Mouse (Mus musculus) G1E (cell line): ENCODE data around the gene Pbx3. TPM values are rescaled to one million over a fixed set of nuclear protein-coding genes. Genes with fewer than 3 reads are reported as not detected.

Source experiments
- ATAC-seq: 2 replicates; pipeline ENCODE4 v1.8.0; 2016; ENCODE audit warnings: mild to moderate bottlenecking; ENCODE audit not compliant: insufficient number of reproducible peaks, poor library complexity, low FRiP score, severe bottlenecking; ENCODE audit errors: extremely low read depth
- DNase-seq: peaks from one replicate; pipeline ENCODE4 v3.0.0; 2012; ENCODE audit warnings: low spot score
- H3K27me3 ChIP-seq: 2 replicates; pipeline ENCODE4 v1.6.1; 2012; ENCODE audit warnings: mild to moderate bottlenecking, low read length, inconsistent platforms; ENCODE audit not compliant: insufficient read depth
- H3K36me3 ChIP-seq: replicated peaks from 2 replicates; pipeline ENCODE3; 2012; ENCODE audit warnings: mild to moderate bottlenecking, inconsistent platforms
- H3K4me1 ChIP-seq: 2 replicates; pipeline ENCODE4 v1.6.1; 2012; ENCODE audit warnings: low read depth, low read length, inconsistent platforms, mixed read lengths; ENCODE audit not compliant: insufficient read depth
- H3K4me3 ChIP-seq: 2 replicates; pipeline ENCODE4 v1.5.1; 2012; ENCODE audit warnings: low read depth, mild to moderate bottlenecking, inconsistent platforms, low read length, moderate library complexity, mixed read lengths
- H3K9me3 ChIP-seq: replicated peaks from 2 replicates; pipeline ENCODE4 v1.6.1; 2012; ENCODE audit warnings: inconsistent platforms
- CTCF ChIP-seq: IDR thresholded peaks from 2 replicates; pipeline ENCODE4 v1.5.1; 2012; ENCODE audit warnings: low read depth, low read length, inconsistent platforms, mixed read lengths
- GATA1 ChIP-seq: IDR thresholded peaks from 2 replicates; pipeline ENCODE4 v1.6.1; 2012; ENCODE audit warnings: borderline replicate concordance, low read length, inconsistent platforms, mixed read lengths
- GATA2 ChIP-seq: IDR thresholded peaks from 2 replicates; pipeline ENCODE4 v1.6.1; 2012; ENCODE audit warnings: low read depth, low read length, inconsistent platforms, borderline replicate concordance
- POLR2AphosphoS5 ChIP-seq: IDR thresholded peaks from 2 replicates; pipeline ENCODE4 v1.6.1; 2012; ENCODE audit warnings: low read depth, low read length, inconsistent platforms; ENCODE audit not compliant: insufficient replicate concordance
- TAL1 ChIP-seq: conservative IDR thresholded peaks from 2 replicates; pipeline ENCODE4 v1.6.1; 2012; ENCODE audit warnings: low read depth, low read length, inconsistent platforms, mixed read lengths
- polyA plus RNA-seq: library from polyadenylated mRNA; stranded (reverse); fragments of >175 nt; gene quantifications from 2 replicates; pipeline ENCODE4 v1.2.3, GENCODE M21; 2012
- total RNA-seq, 2 experiments: library from RNA; stranded (forward) in 1 of 2; stranded (reverse) in 1 of 2; fragments of 200-1000 nt in 1 of 2; fragments of >200 nt in 1 of 2; fragmentation: Nextera tagmentation in 1 of 2; gene quantifications; 2 replicates each; pipeline ENCODE4 v1.2.3; 2014 to 2017

Pbx3 gene
- total and polyA plus RNA-seq, 3 experiments = 13.6 to 40.0 (median 15.9) TPM

DNA sequence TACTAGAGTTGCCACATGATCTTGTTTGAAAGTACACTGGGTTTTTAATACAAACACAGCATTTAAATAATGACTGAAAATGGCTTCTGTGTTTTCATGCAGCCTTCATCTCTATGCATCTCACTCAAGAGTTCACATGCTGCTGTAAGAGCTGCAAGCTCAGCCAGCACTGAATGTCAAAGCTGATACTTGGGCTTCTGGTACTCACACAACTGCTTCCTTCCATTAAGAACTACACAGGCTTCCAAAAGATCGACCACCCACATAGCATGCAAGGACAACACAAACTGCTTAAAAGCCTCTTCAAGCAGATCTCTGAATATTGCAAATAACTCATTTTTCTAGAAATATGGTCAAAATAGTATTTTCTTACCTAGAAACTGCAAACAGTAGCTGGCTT is 138.7 kb downstream of the Pbx3 start:
- no peak for ATAC-seq
- Histone ChIP-seq H3K4me3 (no peak overlapping the region), H3K27me3 (no peaks in the 10 kb centered on the region; the same call in 1 of the 2 replicates), H3K4me1 (no peaks in the 10 kb centered on the region), H3K9me3 (no peaks in the 10 kb centered on the region), H3K36me3 (no peaks in the 10 kb centered on the region)
- DNase-seq = no peak
- TF ChIP-seq TAL1 = no peak
- TF ChIP-seq GATA1 = no peak
- TF ChIP-seq POLR2AphosphoS5 = no peak
- TF ChIP-seq CTCF = no peak
- TF ChIP-seq GATA2 = no peak

DNA sequence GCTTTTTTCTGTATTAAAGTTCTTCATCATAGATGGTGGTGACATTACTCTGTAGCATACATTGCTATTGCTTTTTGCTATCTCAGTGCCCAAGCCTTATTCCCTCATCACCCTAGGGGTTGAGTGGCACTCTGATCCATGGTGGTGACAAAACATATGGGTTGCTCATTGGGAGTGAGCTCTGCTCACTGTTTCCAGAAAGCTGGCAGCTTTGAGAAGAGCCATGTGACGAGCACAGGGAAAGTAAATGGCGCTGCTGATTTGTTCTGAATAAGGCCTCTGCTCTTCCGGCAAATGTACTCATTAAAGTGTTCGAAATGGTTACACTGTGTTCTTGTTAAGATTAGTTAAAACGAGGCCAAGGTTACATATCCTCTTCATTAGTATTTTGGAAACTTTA is 139.7 kb downstream of the Pbx3 start:
- Histone ChIP-seq H3K4me3 (no peak overlapping the region), H3K36me3 (no peaks in the 10 kb centered on the region), H3K9me3 (no peaks in the 10 kb centered on the region), H3K27me3 (no peaks in the 10 kb centered on the region; the same call in 1 of the 2 replicates), H3K4me1 (no peaks in the 10 kb centered on the region)
- TF ChIP-seq CTCF = no peak
- no peak for TF ChIP-seq GATA2
- no peak for TF ChIP-seq TAL1
- TF ChIP-seq GATA1 = no peak
- no peak for TF ChIP-seq POLR2AphosphoS5
- ATAC-seq = no peak
- DNase-seq = no peak

DNA sequence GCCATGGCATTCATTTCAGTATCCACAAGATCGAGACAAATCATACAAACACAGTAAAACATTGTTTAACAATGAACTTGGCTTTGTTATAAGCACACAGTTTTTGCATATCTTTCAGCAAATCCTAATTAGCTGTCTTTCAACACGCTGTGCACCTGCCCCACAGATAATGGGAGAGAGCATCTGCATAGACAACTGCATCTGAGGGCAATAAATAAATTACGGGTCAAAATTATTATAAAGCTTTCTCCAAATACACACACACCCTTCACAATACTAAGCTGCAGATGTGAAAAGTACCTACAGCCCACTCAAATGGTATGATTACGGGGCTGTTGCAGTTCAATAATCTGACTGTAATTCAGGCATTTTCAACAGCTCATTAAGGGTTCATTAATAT is 145.3 kb downstream of the Pbx3 start:
- H3K9me3 ChIP-seq = no peaks in the 10 kb centered on the region
- no peak overlapping the region for H3K4me3 ChIP-seq
- no peak for TF ChIP-seq GATA1
- TF ChIP-seq POLR2AphosphoS5 = no peak
- TF ChIP-seq CTCF = no peak
- TF ChIP-seq GATA2 = no peak
- TF ChIP-seq TAL1 = no peak
- no peaks in the 10 kb centered on the region for H3K27me3 ChIP-seq
- H3K36me3 ChIP-seq = no peaks in the 10 kb centered on the region
- no peak for DNase-seq
- H3K4me1 ChIP-seq = no peaks in the 10 kb centered on the region
- no peak for ATAC-seq

DNA sequence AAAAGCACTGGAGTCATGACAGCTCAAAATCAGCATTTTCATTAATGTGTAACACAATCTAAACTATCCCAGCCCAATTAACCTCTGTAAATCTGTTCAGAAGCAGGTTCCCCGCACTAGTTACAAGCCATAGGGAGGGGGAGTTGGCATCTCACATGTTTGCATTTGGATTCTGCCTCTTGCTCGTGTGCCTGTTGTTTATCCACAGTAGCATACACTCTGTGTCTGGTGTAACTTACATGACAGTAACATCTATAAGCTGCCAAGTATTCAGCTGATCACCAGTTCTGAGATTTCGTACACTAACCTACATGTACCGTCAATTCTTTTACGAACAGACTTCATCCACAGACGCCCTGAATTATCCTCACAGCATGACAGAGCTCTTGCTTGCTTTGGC is 147.5 kb downstream of the Pbx3 start:
- no peak for ATAC-seq
- H3K4me3 ChIP-seq = no peak overlapping the region
- no peak for DNase-seq
- no peaks in the 10 kb centered on the region for H3K27me3 ChIP-seq
- H3K9me3 ChIP-seq = no peaks in the 10 kb centered on the region
- no peaks in the 10 kb centered on the region for H3K4me1 ChIP-seq
- TF ChIP-seq GATA1 (no peak), GATA2 (no peak), POLR2AphosphoS5 (no peak), CTCF (no peak), TAL1 (no peak)
- H3K36me3 ChIP-seq = no peaks in the 10 kb centered on the region

DNA sequence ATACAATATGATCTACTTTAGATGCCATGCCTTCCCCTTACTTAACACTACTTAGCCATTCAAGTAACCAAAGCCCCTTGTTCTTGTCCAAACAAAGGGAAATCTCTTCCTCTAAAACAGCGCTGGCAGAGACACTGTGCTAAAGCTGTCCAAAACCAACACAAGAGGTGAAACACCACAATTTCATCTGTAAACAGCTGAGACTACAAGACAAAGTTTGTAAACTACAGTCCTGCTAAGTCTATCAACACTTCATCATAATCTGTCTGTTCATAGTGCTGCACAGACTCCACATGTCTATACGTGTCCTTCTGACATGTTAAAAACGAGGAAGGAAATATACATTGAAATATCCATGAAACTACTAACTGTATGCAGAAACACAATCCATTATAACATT is 151.5 kb downstream of the Pbx3 start:
- DNase-seq = no peak
- ATAC-seq = no peak
- TF ChIP-seq TAL1 (no peak), GATA2 (no peak), GATA1 (no peak), POLR2AphosphoS5 (no peak), CTCF (no peak)
- Histone ChIP-seq H3K9me3 (no peaks in the 10 kb centered on the region), H3K4me3 (no peak overlapping the region), H3K36me3 (no peaks in the 10 kb centered on the region), H3K27me3 (no peaks in the 10 kb centered on the region), H3K4me1 (no peaks in the 10 kb centered on the region)

DNA sequence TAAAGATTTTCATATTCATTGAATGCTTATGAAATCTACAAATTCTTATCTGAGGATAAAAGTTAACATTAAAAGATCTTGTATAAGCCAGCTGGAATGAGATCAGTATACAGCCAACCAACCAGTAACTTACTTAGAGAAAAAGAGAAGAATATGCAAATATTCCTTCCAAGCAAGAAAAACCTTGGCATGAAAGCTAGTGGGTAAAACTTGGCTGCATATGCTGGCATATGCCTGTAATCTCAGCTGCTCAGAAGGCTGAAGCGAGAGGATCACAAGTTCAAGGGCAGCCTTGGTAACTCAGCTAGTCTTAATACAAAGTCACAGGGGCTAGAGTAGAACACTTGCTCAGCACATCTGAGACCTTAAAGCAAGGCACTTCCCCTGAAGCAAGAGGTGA is 153.8 kb downstream of the Pbx3 start:
- Histone ChIP-seq H3K36me3 (no peaks in the 10 kb centered on the region), H3K9me3 (no peaks in the 10 kb centered on the region), H3K4me1 (no peaks in the 10 kb centered on the region), H3K4me3 (no peak overlapping the region), H3K27me3 (no peaks in the 10 kb centered on the region)
- ATAC-seq = no peak
- no peak for DNase-seq
- no peak for TF ChIP-seq GATA1
- no peak for TF ChIP-seq POLR2AphosphoS5
- no peak for TF ChIP-seq GATA2

DNA sequence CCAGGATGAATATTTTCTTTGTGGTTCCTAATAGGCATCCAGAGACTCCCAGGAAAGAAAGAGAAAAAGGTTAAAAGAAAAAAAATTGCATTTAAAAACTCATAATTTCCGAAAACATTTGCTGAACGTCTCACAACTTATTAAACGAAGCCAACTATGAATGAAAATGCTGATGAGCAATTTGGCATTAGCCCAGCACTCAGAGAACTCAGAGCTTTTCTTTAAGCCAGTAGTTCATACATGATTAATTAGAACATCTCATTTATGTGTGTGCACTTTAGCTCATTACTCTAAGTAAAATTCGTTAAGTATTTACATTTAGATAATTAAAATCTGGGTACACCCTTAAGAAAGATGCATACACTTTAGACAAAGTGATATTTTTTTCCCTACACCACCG is 155.3 kb downstream of the Pbx3 start:
- ATAC-seq (no peak), DNase-seq (no peak)
- Histone ChIP-seq H3K4me1 (no peaks in the 10 kb centered on the region), H3K9me3 (no peaks in the 10 kb centered on the region), H3K4me3 (no peak overlapping the region), H3K27me3 (no peaks in the 10 kb centered on the region), H3K36me3 (no peaks in the 10 kb centered on the region)
- TF ChIP-seq POLR2AphosphoS5 (no peak), TAL1 (no peak), GATA2 (no peak), GATA1 (no peak), CTCF (no peak)
